Mouse (Mus musculus): ENCODE measurements around the gene Pigk. TPM values are rescaled to one million over a fixed set of nuclear protein-coding genes. Genes with fewer than 3 reads are reported as not detected.

Pigk gene
- polyA plus RNA-seq, 1 experiment from 2014 or later = 42.9 TPM

DNA sequence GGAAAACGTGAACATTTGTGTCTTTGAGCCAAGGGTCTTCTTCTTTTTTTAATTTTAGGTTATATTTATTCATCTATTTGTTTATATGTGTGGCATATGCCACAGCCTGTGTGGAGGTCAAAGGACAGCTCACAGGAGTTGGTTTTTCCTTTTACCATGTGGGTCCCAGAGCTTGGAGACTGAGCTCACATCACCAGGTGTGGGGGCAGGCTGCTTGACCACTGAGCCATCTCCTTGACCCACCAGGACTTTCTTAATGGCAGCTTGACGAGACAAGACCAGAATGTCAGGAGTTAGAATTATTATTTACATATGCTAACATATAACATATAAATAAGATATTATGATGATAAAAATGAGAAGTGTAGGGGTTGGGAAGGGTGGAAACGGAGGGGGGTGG, 182.2 kb downstream of the Pigk start:
- DNase-seq (ENCODE audit: low spot score) = no peak
- WGBS = 76% methylated on average over 3 of the region's 3 CpGs
- no peak for ATAC-seq (replicated peaks; ENCODE audit: low FRiP score, low TSS enrichment, low read depth)
- Histone ChIP-seq H3K9me3 (ENCODE audit: control insufficient read depth, low read length) (no peaks in the 10 kb centered on the region), H3K4me2 (ENCODE audit: low read length) (no peak overlapping the region), H3K4me3 (ENCODE audit: low read depth, low read length) (no peak overlapping the region), H3K36me3 (ENCODE audit: control insufficient read depth, insufficient read depth, low read length) (no peaks in the 10 kb centered on the region), H3K9ac (ENCODE audit: low read length) (no peak overlapping the region), H3K27ac (ENCODE audit: low read depth) (no peak overlapping the region), H3K4me1 (replicated peaks; ENCODE audit: control insufficient read depth, insufficient read depth, low read length) (peaks cover 3% of the 10 kb centered on the region; the same call in 1 of the 2 replicates), H3K27me3 (replicated peaks; ENCODE audit: control insufficient read depth, insufficient read depth, low read length) (no peaks in the 10 kb centered on the region)

DNA sequence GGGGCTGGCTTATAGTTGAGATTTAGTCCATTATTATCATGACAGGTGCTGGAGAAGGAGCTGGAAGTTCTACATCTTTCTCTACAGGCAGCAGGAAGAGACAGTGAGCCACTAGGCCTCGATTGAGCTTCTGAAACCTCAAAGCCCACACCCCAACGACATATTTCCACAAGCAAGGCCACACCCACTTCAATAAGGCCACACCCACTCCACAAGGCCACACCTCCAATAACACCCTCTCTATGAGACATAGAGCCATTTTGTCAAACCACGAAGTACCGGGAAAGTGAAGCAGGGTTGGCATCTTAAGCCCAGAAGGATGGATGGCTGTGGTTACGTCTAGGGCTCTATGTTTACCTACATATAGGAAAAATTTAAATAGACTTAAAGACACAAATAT, 183.3 kb downstream of the Pigk start:
- no peak overlapping the region for H3K4me3 ChIP-seq (ENCODE audit: low read depth, low read length)
- DNase-seq (ENCODE audit: low spot score) (no peak), ATAC-seq (replicated peaks; ENCODE audit: low FRiP score, low TSS enrichment, low read depth) (no peak)
- 82% methylated on average over 5 of the region's 5 CpGs for WGBS
- no peaks in the 10 kb centered on the region for H3K36me3 ChIP-seq (ENCODE audit: control insufficient read depth, insufficient read depth, low read length)
- no peak overlapping the region for H3K9ac ChIP-seq (ENCODE audit: low read length)
- no peak overlapping the region for H3K4me2 ChIP-seq (ENCODE audit: low read length)
- H3K9me3 ChIP-seq (ENCODE audit: control insufficient read depth, low read length) = no peaks in the 10 kb centered on the region
- H3K27ac ChIP-seq (ENCODE audit: low read depth) = no peak overlapping the region
- H3K27me3 ChIP-seq (replicated peaks; ENCODE audit: control insufficient read depth, insufficient read depth, low read length) = no peaks in the 10 kb centered on the region
- peaks cover 3% of the 10 kb centered on the region; the same call in 1 of the 2 replicates for H3K4me1 ChIP-seq (replicated peaks; ENCODE audit: control insufficient read depth, insufficient read depth, low read length)

DNA sequence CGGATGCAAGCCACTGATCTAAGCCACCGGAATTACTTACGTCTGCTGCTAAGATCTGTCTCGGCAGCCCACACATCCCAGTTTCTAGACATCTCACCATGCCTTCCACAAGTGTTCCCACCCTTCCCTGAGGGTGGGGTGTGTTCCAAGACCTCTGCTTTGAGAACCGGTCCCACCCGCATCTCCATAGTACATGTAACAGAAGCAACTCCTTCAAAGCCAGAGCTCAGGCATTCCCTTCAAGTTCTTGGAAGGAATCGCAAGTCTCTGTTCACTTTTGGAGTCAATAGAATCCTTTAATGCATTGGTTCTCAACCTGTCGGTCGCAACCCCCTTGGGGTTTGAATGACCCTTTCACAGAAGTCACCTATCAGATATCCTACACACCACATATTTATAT, 185.0 kb downstream of the Pigk start:
- ATAC-seq (replicated peaks; ENCODE audit: low FRiP score, low TSS enrichment, low read depth) = no peak
- Histone ChIP-seq H3K27ac (ENCODE audit: low read depth) (no peak overlapping the region), H3K4me3 (ENCODE audit: low read depth, low read length) (no peak overlapping the region), H3K36me3 (ENCODE audit: control insufficient read depth, insufficient read depth, low read length) (no peaks in the 10 kb centered on the region), H3K4me1 (replicated peaks; ENCODE audit: control insufficient read depth, insufficient read depth, low read length) (peaks cover 3% of the 10 kb centered on the region; the same call in 1 of the 2 replicates), H3K27me3 (replicated peaks; ENCODE audit: control insufficient read depth, insufficient read depth, low read length) (no peaks in the 10 kb centered on the region), H3K9ac (ENCODE audit: low read length) (no peak overlapping the region), H3K9me3 (ENCODE audit: control insufficient read depth, low read length) (no peaks in the 10 kb centered on the region), H3K4me2 (ENCODE audit: low read length) (no peak overlapping the region)
- DNase-seq (ENCODE audit: low spot score) = no peak
- 96% methylated on average over 9 of the region's 9 CpGs for WGBS

DNA sequence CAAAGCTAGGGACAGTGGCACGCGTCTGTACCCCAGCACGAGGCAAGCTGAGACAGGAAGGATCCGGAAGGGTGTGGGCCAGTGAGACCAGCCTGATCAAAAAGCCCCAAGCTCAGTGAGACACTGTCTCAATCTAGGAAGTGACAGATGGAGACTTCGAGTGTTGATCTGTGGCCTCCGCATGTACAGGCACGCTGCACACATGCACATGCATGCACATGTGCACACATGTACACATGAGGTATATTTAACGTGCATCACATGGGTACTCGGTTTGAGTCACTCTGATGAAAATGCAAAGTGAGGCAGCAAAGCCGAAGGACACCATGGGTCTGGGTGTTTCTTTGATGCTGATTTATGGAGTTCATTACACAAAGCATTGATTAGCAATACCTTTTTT, 191.1 kb downstream of the Pigk start:
- DNase-seq (ENCODE audit: low spot score) (no peak), ATAC-seq (replicated peaks; ENCODE audit: low FRiP score, low TSS enrichment, low read depth) (no peak)
- Histone ChIP-seq H3K4me3 (ENCODE audit: low read depth, low read length) (no peak overlapping the region), H3K9me3 (ENCODE audit: control insufficient read depth, low read length) (no peaks in the 10 kb centered on the region), H3K36me3 (ENCODE audit: control insufficient read depth, insufficient read depth, low read length) (no peaks in the 10 kb centered on the region), H3K27me3 (replicated peaks; ENCODE audit: control insufficient read depth, insufficient read depth, low read length) (no peaks in the 10 kb centered on the region), H3K9ac (ENCODE audit: low read length) (no peak overlapping the region), H3K27ac (ENCODE audit: low read depth) (no peak overlapping the region), H3K4me2 (ENCODE audit: low read length) (no peak overlapping the region), H3K4me1 (replicated peaks; ENCODE audit: control insufficient read depth, insufficient read depth, low read length) (no peaks in the 10 kb centered on the region)
- WGBS = 89% methylated on average over 10 of the region's 10 CpGs

DNA sequence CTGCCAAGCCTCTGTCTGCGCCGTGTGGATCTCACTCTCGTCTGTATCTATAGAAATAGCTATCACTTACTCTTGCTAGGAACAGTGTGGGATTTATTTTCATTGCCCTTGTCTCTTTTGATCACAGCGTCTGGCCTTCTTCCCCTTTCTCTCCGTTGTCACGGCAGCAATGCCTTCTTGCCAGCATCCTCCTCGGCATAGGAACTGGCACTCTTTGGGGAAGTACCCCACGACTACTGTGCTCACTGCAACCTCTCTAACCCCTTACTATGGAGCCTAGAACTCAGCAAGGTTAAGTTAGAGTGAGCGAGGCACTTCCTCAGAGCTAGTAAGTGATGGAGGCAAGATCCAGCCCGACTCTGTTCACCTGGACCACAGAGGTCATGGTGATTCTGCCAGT, 191.9 kb downstream of the Pigk start:
- H3K4me1 ChIP-seq (replicated peaks; ENCODE audit: control insufficient read depth, insufficient read depth, low read length) = no peaks in the 10 kb centered on the region
- no peak overlapping the region for H3K27ac ChIP-seq (ENCODE audit: low read depth)
- no peak overlapping the region for H3K9ac ChIP-seq (ENCODE audit: low read length)
- no peaks in the 10 kb centered on the region for H3K27me3 ChIP-seq (replicated peaks; ENCODE audit: control insufficient read depth, insufficient read depth, low read length)
- H3K4me3 ChIP-seq (ENCODE audit: low read depth, low read length) = no peak overlapping the region
- 77% methylated on average over 10 of the region's 10 CpGs for WGBS
- no peaks in the 10 kb centered on the region for H3K9me3 ChIP-seq (ENCODE audit: control insufficient read depth, low read length)
- H3K4me2 ChIP-seq (ENCODE audit: low read length) = no peak overlapping the region
- no peaks in the 10 kb centered on the region for H3K36me3 ChIP-seq (ENCODE audit: control insufficient read depth, insufficient read depth, low read length)
- ATAC-seq (replicated peaks; ENCODE audit: low FRiP score, low TSS enrichment, low read depth) (no peak), DNase-seq (ENCODE audit: low spot score) (no peak)

DNA sequence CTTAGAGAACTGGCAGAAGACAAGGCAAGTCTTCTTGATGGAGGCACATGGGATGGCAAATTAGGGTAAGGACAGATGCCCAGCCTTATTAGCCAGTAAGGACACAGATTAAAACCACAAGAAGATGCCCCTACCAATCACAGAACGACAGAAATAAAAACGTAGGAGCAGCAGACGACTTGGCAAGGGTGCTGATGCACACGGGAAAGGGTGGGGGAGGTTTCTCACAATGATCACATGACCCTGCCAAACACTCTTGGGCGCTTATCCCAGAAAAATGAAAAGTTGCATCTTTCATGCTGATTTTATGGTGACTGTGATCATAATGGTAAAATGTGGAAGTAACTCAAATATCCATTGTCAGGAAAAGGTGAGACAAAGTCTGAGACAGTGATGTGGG, 193.2 kb downstream of the Pigk start:
- DNase-seq (ENCODE audit: low spot score) (no peak), ATAC-seq (replicated peaks; ENCODE audit: low FRiP score, low TSS enrichment, low read depth) (no peak)
- no peaks in the 10 kb centered on the region for H3K9me3 ChIP-seq (ENCODE audit: control insufficient read depth, low read length)
- H3K36me3 ChIP-seq (ENCODE audit: control insufficient read depth, insufficient read depth, low read length) = no peaks in the 10 kb centered on the region
- H3K4me1 ChIP-seq (replicated peaks; ENCODE audit: control insufficient read depth, insufficient read depth, low read length) = no peaks in the 10 kb centered on the region
- no peak overlapping the region for H3K27ac ChIP-seq (ENCODE audit: low read depth)
- no peak overlapping the region for H3K9ac ChIP-seq (ENCODE audit: low read length)
- no peaks in the 10 kb centered on the region for H3K27me3 ChIP-seq (replicated peaks; ENCODE audit: control insufficient read depth, insufficient read depth, low read length)
- WGBS = 77% methylated on average over 5 of the region's 5 CpGs
- H3K4me3 ChIP-seq (ENCODE audit: low read depth, low read length) = no peak overlapping the region
- no peak overlapping the region for H3K4me2 ChIP-seq (ENCODE audit: low read length)

DNA sequence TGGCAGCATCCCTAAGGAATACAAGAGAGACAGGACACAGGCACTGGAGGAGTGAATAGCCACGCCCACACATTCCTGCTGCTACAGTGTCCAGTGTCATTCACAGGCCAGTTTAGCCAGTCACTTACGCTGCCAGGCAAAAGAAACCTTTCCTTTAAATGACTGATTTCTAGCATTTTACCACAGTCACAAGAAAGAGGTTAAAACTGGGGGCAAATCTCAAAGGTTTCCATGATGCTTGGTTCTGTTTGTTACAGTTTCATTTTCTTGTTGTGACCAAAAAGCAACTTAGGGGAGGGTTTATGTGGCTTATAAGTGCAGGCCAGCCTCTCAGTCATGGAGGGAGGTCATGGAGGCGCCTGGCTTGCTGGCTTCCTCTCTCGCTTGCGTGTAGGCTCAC, 193.8 kb downstream of the Pigk start:
- DNase-seq (ENCODE audit: low spot score) = no peak
- H3K4me1 ChIP-seq (replicated peaks; ENCODE audit: control insufficient read depth, insufficient read depth, low read length) = no peaks in the 10 kb centered on the region
- H3K4me3 ChIP-seq (ENCODE audit: low read depth, low read length) = no peak overlapping the region
- no peak overlapping the region for H3K9ac ChIP-seq (ENCODE audit: low read length)
- no peak overlapping the region for H3K4me2 ChIP-seq (ENCODE audit: low read length)
- ATAC-seq (replicated peaks; ENCODE audit: low FRiP score, low TSS enrichment, low read depth) = no peak
- 70% methylated on average over 5 of the region's 5 CpGs for WGBS
- H3K9me3 ChIP-seq (ENCODE audit: control insufficient read depth, low read length) = no peaks in the 10 kb centered on the region
- H3K27ac ChIP-seq (ENCODE audit: low read depth) = no peak overlapping the region
- no peaks in the 10 kb centered on the region for H3K36me3 ChIP-seq (ENCODE audit: control insufficient read depth, insufficient read depth, low read length)
- H3K27me3 ChIP-seq (replicated peaks; ENCODE audit: control insufficient read depth, insufficient read depth, low read length) = no peaks in the 10 kb centered on the region

DNA sequence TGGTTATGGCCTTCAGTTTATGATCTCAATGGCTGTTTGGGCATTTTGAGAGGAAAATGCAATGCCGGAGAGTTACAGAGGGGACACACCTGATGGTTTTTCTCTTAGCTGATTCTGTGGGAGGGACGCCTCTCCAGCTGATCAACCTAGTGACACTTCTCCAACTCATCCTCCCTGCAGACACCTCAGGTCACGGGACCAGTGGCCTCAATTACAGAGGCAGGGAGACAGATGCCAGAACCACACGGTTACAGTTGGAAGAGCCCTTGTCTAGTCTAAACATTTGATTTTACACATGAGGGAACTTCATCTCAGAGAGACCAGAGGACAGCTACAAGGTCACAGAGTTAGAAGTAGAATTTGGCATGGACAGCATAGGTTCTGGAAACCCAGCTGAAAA, 197.7 kb downstream of the Pigk start:
- H3K4me2 ChIP-seq (ENCODE audit: low read length) = no peak overlapping the region
- H3K27ac ChIP-seq (ENCODE audit: low read depth) = no peak overlapping the region
- H3K9ac ChIP-seq (ENCODE audit: low read length) = no peak overlapping the region
- no peaks in the 10 kb centered on the region for H3K9me3 ChIP-seq (ENCODE audit: control insufficient read depth, low read length)
- H3K4me3 ChIP-seq (ENCODE audit: low read depth, low read length) = no peak overlapping the region
- DNase-seq (ENCODE audit: low spot score) (no peak), ATAC-seq (replicated peaks; ENCODE audit: low FRiP score, low TSS enrichment, low read depth) (no peak)
- H3K4me1 ChIP-seq (replicated peaks; ENCODE audit: control insufficient read depth, insufficient read depth, low read length) = no peaks in the 10 kb centered on the region
- H3K36me3 ChIP-seq (ENCODE audit: control insufficient read depth, insufficient read depth, low read length) = no peaks in the 10 kb centered on the region
- no peaks in the 10 kb centered on the region for H3K27me3 ChIP-seq (replicated peaks; ENCODE audit: control insufficient read depth, insufficient read depth, low read length)
- 63% methylated on average over 4 of the region's 4 CpGs for WGBS

DNA sequence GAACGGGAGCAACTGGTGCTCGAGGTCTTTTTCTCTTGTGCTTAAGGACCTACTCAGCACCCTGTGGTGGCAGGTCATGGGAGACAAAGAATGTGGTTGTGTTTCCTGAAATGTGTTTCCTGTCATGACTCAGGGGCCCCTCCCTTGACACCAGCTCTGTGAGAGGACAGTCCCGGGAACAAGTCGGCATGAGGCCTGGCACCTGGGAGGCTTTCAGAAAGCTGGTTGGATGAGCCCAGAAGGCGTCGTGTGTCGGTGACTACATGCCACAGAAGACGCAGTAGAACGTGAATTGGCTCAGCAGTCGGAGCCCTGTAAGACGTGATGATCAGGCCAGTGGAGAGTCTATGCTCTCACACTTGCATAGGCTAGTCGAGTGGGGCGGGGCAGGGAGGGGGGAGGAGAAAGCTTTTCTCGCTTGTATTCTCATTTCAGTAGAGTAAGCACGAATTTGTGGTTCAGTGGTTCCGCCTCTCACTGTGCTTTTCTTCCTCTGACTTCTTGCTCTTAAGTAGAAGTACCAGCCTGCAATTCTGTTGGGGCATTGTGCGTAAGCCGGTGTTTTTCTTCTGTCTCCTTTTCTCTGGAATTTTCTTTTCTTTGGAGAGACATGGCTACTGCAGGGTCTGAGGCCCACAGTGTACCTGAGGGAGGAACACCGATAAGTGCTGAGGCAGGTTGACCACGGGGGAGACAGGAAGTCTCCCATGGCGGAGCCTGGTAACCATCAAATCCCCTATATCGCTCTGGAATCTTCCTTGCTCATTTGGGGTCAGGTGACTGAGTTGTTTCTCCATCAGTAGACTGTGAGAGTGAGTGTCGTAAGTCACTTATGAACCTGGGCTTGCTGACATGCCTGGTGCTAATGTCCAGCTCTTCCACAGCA, 198.6 kb downstream of the Pigk start:
- no peaks in the 10 kb centered on the region for H3K36me3 ChIP-seq (ENCODE audit: control insufficient read depth, insufficient read depth, low read length)
- no peak overlapping the region for H3K27ac ChIP-seq (ENCODE audit: low read depth)
- no peaks in the 10 kb centered on the region for H3K4me1 ChIP-seq (replicated peaks; ENCODE audit: control insufficient read depth, insufficient read depth, low read length)
- no peak overlapping the region for H3K4me3 ChIP-seq (ENCODE audit: low read depth, low read length)
- DNase-seq (ENCODE audit: low spot score) (no peak), ATAC-seq (replicated peaks; ENCODE audit: low FRiP score, low TSS enrichment, low read depth) (no peak)
- H3K27me3 ChIP-seq (replicated peaks; ENCODE audit: control insufficient read depth, insufficient read depth, low read length) = no peaks in the 10 kb centered on the region
- H3K9me3 ChIP-seq (ENCODE audit: control insufficient read depth, low read length) = no peaks in the 10 kb centered on the region
- 80% methylated on average over 23 of the region's 23 CpGs for WGBS
- H3K4me2 ChIP-seq (ENCODE audit: low read length) = no peak overlapping the region
- H3K9ac ChIP-seq (ENCODE audit: low read length) = no peak overlapping the region
